Mouse (Mus musculus): ENCODE measurements at regions not wholly inside any gene's neighbourhood (a gene's known extent, or its start where the extent isn't known, plus 50 kb on each side); places are given as distances from the start of the nearest gene placed in this dataset.
A peak's percentile ranks its signal among the peaks of the same experiment; 100 is the strongest.

- no peak for DNase-seq (ENCODE audit: low spot score in 2 of 2)
Measured at GRCm38 (mm10) chr9:62590407-62591195, 53.8 kb upstream of the Coro2b start.

DNA sequence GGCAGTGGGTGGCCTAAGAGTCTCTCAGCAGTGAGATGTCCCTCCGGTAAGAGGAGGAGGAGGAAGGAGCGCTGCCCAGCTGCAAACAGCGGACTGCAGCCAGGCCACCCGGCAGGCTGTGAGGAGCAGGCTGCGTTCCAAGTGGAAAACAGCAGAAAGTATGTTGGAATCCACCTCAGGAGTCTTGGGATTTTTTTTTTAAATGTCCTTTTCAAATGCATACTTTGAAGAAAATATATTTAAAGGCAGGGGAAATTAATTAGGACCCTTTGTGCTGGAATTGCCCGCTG lies 54.3 kb upstream of the Coro2b start:
- DNase-seq (ENCODE audit: low spot score in 2 of 2): no peak

- DNase-seq (ENCODE audit: low spot score in 2 of 2): peak; percentile 40 to 56
Measured at GRCm38 (mm10) chr9:62598056-62598455, 61.2 kb upstream of the Coro2b start.

DNA sequence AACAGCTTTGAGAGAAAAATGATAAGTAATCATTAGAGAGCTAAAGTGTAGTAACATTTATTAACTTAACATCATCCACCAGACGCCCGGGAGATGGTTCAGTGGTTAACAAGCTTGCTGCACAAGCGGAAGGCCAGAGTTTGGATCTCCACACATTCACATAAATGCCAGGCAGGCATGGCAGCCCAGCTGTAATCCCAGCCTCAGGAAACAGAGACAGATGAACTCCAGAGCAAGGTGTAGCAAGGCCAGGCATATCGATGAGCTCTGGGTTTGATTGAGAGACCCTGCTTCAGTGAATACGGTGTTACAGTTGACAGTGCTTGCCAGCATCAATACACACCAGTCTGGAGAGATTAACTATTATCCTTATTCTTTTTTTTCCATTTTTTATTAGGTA lies 62.1 kb upstream of the Coro2b start:
- DNase-seq (ENCODE audit: low spot score in 2 of 2): no peak

- DNase-seq (ENCODE audit: low spot score in 2 of 2): no peak
Measured at GRCm38 (mm10) chr9:62610526-62610925, 67.1 kb upstream of the Itga11 start.

GRCm38 (mm10) chr9:62611452-62611851 lies 66.2 kb upstream of the Itga11 start:
- DNase-seq (ENCODE audit: low spot score in 2 of 2): no peak

DNA sequence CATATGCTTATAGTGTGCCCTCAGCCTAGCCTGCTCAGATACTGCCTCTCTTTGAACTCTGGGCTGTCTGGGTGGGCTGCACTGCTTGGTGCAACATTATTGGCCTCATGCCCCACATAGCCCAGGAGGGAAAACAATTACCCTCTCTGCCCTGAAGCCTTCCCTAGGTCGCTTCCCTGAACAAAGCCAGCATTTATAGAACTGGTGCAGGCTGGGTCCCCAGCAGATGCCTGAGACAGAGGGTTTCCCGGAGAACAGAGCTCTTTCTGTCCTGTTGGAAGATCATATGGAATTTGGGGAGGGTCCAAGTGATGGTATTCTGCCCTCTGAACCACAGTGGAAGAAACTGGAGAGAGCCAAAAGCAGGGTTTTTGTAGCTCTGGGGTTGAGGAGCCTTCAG lies 64.6 kb upstream of the Itga11 start:
- DNase-seq (ENCODE audit: low spot score in 2 of 2): no peak

GRCm38 (mm10) chr9:62613806-62614205 lies 63.8 kb upstream of the Itga11 start:
- no peak for DNase-seq (ENCODE audit: low spot score in 2 of 2)

DNA sequence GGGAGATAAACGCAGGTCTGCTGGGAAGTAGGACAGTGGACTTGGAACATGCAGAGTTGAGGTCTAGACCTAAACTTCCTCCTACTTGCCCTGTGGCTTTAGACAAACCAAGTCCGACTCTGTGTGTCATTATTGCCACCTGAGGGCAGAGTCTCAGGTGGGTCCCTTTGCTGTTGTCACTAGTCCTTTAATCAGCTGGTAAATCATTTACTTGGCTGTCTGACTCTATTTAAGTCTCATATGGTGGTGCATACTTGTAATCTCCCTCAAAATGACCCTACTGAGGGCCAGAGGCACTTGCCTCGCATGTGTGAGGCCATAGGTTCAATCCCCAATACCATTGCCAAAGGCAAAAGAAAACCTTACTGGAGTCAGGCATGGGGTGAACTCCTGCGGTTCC lies 62.7 kb upstream of the Itga11 start:
- no peak for DNase-seq (ENCODE audit: low spot score in 2 of 2)

DNA sequence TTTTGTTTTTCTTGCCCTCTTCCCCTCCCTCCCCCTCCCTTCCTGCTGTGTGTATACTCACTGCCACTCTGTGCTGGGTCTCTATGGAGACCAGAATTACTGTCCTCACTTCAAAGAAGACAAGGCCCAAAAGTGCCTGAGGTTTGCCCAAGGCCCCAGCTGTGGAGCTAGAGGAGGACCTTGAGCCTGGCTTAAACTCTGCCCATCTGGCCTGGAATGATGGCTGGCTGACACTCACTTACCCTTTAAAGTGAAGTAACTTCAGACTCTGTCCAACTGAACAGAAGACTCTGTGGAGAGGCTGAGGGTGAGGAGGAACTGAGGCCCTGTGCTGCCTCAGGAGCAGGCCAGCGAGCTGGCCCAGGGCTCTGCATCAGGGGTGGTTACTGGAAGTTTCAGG lies 61.8 kb upstream of the Itga11 start:
- no peak for DNase-seq (ENCODE audit: low spot score in 2 of 2)

- no peak for DNase-seq (ENCODE audit: low spot score in 2 of 2)
Measured at GRCm38 (mm10) chr9:62618994-62619393, 58.6 kb upstream of the Itga11 start.

DNA sequence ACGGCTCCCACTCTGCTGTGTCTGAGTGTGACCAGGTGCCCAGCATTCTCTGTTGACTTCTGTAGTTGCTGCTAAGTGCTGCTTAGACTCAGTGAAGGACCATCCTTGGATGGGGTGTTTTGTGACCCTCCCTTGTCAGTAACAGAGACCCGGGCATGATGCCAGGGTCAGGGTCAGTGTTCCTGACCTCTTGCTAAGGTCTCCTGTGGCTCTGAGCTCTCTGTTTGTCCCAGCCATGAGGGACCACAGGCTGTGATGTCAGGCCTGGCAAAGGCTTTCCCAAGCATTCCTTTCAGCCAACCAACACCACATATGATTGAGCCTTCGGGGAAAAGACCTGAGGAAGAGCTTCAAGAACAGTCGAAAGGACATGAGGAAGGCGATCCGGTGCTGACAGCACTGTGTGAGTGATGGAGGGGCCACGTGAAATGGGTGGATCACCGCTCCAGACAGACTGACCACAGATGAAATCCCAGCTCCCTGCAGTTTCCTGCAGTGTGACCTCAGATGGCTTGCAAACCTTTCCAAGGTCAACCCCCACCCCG lies 56.7 kb upstream of the Itga11 start:
- DNase-seq (ENCODE audit: low spot score in 2 of 2): no peak

- DNase-seq (ENCODE audit: low spot score in 2 of 2): no peak
Measured at GRCm38 (mm10) chr9:62622106-62622505, 55.5 kb upstream of the Itga11 start.

- DNase-seq (ENCODE audit: low spot score in 2 of 2): peak; percentile 29 to 48
Measured at GRCm38 (mm10) chr9:62624562-62625044, 53.0 kb upstream of the Itga11 start.

GRCm38 (mm10) chr9:62627071-62628000 lies 50.3 kb upstream of the Itga11 start:
- no peak for DNase-seq (ENCODE audit: low spot score in 2 of 2)
